Mouse (Mus musculus) right cerebral cortex, postnatal 25 days (tissue): ENCODE data around the gene Fgf14.
A peak's percentile ranks its signal among the peaks of the same experiment; 100 is the strongest.
"Not testable (repeated sequence)": the region's sequence is repeated elsewhere in the genome, so short reads cannot be mapped to it uniquely, and the experiment has no call there.

Experiments used
- DNase-seq: peaks from one replicate; pipeline ENCODE4 v3.0.0; 2022

The Fgf14 gene

DNA sequence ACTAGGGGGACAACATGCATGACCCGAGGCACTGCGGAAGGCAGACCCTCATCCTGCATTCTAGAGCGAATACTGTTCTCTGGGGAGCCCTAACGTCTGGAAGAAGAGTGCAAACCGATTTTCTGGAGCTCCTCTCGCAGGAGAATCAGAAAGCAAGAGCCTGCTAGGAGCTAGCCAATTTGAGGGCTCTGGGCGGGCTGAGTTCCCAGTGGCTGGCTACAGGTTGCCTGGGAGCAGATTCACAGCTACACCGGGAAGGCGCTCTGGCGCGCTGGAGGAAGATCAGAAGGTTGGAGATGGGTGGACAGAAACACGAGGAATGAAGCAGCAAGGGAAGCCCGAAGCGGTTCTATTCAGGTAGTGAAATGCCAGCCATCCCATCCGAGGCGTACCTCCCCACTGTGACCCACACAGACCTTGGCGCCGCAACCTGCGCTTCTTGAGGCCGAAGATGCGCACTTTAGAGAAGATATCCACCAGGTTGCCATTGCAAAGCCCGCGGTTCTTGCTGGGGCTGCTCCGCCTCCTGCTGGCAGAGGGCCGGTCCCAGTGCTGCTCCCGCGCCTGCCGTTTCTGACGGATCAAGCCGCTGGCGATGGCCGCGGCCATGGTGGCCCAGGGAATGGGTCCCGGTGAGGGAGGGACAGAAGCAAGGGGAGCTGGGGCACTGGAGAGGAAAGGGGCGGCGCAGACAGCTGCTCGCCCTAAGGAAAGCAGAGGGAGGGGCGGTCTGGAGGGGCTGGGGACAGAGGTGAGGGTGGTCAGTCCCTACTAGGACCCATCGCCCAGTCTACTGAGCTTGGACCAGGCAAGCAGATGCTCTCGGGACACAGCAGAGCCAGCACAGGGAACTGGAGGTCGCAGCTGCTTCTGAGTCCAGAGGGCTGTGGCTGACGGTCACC is 484.8 kb downstream of the Fgf14 start:
- DNase-seq = peak; percentile 67

DNA sequence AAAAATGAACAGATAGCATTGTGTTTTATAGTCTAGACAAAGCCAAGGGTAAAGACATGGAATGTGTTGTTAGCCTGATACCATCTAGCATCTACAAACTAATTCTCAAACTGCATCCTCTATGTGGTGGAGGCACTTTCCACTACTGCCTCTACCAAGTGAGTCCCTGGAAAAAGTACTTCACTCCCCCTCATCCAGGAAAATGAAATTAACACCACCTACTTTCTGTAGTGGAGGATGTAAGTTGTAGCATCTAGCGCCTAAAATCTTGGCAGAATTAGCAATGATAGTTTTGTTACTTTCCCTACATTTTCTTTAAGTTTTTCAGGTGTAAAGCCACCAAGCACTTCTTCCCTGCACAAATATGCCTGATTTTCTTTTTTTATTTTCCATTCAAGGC is 496.7 kb downstream of the Fgf14 start:
- no peak for DNase-seq

DNA sequence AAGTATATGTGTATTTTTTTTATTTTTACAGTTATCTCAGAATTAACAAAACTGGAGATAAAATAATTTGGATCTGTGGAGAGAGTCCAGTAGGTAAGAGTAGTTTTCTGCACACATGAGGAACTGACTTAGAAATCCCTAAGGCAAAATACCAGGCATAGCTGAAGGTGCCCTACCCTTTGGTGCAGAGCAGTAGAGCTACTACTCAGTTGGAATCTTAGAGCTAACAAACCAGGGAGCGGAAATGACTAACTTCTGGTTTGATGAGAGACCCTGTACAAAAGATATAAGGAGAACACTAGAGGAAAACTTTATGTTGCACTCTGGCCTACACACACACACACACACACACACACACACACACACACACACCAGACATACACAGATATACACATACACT is 502.8 kb downstream of the Fgf14 start:
- DNase-seq = no peak

DNA sequence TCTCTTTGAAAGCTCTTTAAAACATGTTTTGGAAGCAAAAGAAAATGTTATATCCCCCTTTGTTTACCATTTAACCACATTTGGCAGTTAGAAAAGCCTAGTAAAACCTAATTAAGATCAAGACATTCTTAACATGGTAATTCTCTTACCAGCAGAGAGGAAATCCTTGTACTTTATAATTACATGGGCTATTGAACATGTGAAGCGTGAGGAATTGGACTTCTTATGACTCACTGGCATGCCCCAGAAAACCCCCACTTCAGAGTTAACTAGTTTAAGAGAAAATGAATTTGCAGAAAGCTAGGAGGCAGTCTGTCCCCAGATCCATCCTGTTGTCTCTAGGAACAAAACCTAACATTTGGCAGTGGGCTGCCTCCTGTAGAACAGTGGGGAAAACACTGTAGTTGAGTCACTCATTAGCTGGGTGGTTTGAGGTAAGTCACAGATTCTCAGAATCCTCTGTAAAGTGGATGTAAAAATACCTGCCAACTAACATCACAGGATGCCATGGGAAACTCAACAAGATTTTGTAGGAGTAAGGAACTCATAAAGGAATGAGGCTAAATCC is 513.2 kb downstream of the Fgf14 start:
- no peak for DNase-seq

DNA sequence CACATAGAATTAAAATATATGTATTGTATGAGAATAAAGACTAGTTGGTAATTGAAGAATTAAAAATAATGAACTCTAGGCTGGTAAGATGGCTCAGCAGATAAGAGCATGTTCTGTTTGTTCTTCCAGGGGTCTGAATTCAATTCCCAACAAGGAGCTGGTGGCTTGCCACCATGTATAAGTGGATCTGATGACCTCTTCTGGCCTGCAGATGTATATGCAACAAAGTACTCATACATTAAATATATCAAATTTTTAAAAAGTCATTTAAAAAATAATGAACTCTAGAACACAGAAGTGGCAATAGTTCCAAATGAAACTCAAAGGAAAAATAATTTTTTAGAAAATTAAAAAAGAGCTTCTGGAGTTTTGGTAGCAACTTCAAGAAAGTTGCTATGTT is 529.5 kb downstream of the Fgf14 start:
- DNase-seq = no peak

DNA sequence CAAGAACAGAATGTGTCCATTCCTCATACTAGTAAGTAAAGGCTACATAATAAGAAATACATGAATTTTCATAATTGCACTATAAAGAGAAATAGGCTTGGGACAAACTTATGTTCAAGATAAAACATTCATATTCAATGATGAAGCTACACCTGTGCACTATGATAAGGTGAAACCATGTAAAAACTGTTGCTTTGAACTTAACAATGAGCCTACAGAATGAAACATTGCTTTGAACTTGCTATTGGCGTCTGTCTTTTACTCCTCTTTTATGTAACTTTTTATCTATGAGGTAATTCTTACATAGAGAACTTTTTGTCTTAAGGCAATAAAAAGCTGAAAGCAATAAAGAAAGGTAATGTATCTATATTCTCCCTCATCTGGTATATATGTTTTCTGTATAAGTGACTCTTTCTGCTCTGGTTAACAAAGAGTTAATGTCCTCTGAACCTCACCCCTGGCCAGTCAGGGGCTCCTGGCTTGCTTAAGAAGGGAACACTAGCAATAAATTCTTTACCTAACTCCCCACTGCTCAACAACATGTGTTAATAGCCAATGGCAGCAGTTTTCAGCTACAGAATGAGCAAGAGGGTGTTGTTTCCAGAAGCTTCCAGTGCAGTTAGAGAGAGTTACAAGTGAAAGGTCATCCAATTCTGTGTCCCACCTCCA is 569.6 kb downstream of the Fgf14 start:
- DNase-seq = no peak

DNA sequence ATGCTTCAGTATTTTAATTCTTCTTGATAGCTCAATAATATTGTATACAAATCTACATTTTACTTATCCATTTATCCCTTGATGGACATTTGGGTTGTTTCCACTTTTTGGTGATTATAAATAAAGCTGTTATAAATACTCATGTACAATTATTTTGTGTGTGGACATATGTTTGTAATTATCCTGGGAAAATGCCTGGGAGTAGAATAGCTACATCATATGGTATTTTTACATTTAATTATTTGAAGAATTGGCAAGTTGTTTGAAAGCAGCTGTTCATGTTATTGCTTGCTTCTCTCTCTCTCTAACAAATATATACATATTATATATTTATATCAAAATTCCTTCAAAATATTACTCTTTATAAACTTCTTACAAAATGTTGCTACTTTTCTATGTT is 593.8 kb downstream of the Fgf14 start:
- no peak for DNase-seq

DNA sequence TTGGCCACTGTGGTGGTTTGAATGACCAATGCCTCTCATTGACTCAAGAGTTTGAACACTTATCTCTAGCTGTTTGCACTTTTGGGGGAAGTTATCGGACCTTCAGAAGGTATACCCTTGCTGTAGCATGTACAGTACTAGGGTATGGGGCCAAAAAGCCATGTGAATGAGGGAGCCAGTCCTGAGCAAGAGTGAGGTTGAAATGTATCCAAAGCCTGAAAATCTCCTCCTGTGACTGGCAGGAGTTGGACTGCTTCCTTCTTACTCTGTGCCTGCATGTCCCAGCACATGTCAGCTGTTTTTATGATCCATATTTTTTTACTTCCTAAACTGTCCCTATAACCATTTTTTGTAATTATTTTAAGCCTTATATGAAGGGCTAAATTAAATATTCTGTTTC is 632.9 kb downstream of the Fgf14 start:
- no peak for DNase-seq

DNA sequence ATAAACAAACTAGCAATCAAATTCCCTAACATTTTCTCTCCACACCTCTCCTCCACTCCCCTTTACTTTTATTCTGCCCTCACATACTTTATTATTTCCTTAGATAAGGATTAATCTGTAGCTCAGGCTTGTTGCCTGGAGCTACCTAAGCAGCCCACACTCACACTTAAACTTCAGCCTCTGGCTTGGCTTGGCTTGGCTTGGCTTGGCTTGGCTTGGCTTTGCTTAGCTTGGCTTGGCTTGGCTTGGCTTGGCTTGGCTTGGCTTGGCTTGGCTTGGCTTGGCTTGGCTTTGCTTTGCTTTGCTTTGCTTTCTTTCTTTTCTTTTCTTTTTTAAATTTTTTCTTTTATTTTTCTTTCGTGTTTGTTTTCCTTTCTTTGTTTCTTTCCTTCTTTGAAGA is 636.3 kb downstream of the Fgf14 start:
- DNase-seq = no peak

DNA sequence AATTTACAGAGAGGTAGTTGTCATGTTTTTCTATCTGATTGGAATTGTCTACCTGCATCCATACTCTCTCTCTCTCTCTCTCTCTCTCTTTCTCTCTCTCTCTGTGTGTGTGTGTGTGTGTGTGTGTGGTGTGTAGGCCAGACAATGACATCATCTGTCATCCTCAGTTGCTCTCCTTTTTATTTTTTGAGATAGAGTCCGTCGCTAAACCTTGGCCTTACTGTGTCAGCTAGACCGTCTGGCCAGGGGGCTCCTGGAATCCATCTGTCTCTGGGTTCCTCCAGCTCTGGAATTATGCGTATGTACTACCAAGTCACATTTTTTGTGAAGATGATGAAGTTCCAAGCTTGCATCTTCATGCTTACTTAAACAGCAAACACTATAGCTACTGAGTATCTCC is 639.5 kb downstream of the Fgf14 start:
- no peak for DNase-seq

DNA sequence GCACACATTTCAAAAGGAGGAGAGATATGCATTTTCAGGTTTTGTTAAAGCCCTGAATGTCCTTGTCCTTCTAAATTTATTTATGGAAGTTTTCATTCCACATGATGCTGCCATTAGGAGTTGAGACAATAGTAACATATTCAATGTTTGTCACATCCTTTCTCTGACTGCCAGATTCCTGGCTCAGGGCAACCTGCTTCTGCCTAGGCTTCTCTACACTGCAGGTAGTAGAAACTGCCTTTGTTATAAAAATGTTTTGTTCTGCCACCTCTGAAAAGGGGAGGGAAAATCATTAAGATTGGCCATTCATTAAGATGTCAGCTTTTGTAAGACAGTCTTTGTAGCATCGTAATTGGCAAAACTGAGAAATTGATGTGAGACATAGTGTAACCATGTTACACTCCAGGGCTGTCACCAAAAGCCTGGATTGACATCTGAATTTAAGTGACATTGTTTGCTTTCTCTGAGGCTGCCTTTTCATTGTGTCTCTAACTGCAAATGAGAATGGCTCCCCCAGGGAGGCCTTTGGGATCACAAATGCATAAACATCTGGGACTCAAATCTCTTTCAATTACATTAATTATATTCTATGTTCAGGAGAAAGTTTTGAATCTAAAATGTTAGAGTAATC is 640.2 kb downstream of the Fgf14 start:
- DNase-seq = no peak

DNA sequence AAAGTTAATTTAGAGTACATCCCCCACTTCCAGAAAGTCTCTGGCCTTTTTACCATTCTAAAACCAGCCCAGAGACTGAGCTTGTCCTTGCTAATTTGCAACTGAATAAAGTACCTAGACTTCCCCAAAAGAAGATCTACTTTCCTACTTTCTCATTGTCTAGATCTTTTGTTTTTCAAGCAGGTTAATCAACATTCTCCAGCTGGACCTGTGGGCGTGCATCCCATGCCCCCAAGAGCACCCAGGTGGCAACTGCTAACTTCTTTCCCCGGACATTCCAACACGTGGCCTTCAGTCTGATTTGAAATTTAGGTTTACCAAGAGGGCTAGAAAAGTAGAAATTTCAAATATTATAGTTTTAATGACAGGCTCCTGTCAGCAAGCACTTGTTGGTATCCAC is 643.6 kb downstream of the Fgf14 start:
- not testable (repeated sequence) for DNase-seq

DNA sequence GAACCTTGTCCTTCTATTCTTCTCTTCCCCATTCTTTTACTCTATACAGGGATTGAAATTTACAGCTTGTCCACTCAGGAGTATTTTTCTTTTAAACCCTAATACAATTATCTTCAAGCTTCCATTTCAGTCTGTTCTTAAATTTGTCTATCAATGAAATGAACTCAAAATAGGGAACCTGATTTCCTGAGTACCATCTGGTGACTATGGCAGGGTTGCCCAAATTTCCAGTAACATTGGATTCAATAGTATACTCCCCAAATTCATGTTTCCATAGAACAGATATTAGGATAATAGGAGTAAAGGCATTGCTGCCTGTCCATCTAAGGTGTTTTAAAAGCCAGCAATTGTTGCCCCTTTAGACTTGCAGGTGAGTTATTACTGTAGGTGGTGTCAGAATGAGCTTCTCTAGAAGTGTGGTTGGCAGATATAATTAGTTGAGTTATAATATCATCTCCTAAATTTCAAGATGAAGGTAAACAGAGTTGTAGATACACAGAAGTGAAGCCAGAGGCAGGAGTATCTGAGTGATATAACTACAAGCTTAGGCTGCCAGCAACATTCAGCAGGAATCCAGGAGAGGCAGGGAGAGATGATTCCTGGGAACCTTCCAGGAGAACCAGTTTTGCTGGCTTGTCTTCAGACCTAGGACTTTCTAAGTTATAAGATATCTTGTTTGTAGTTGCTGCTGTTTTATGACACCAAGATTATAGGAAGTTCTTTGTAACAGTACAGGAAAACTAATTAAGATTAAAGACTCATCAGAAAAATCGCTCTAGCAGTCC is 648.8 kb downstream of the Fgf14 start:
- DNase-seq = no peak

DNA sequence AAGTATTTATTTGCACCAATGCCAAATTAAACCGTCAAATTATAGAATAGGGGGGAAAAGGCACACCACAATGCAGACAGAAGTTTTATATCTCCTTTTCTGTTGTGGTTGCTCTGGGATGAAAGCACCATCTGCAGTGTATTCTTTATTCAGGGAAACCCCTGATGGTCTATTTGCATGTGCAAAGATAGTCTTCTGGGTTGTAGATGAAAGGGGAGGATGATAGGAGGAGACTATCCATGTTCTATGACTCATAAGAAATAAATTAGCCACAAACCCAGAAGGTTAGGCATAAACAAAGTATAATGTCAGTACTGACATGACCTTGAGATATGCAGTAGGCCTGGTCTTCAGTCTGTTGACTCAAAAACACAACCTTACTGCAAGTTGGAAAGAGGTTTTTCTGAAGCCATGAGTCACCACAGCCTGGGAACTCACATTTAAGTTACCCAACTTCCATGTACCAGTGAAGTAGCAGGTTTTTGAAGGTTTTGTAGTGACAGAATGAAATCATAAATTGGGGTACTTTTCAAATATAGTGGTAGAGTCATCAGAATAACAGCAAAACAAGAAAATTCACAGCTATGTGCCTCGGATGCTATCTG is 686.2 kb downstream of the Fgf14 start:
- DNase-seq = no peak

DNA sequence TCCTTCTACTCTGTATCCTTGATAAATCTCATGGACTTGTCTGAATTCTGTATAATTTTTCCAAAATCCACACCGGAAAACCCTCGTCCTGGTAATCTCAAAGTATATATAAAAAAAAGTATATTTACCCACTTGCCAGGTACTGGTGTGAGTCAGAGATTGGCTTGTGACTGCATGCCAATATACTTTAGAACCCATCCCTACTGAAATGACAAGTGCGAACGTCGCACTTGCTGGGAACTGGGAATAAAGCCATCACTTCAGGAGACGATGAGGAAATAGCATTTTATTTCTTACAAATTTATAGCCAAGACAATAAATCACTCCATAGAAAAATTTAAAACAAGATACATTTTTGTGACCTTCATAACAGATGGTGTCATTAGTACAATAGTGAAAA is 708.9 kb downstream of the Fgf14 start:
- DNase-seq = no peak

DNA sequence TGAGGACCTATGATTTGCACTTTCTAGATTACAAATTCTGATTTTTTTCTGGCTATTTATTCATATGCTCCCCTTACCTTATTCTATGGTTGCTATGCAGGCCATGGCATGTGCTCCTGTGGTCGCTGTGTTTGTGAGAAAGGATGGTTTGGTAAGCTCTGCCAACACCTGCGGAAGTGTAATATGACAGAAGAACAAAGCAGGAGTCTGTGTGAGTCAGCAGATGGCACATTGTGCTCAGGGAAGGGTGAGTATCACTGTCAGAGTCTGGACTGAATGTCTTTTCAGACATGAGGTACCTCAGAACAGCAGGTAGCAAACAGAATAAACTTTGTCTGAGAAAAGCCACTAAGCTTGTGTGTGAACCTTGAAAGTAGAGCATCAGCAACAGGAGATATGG is 710.4 kb downstream of the Fgf14 start:
- DNase-seq = no peak
